Mouse (Mus musculus): ENCODE measurements at regions not wholly inside any gene's neighbourhood (a gene's known extent, or its start where the extent isn't known, plus 50 kb on each side); places are given as distances from the start of the nearest gene placed in this dataset.
"Not testable (repeated sequence)": the region's sequence is repeated elsewhere in the genome, so short reads cannot be mapped to it uniquely, and the experiment has no call there.

DNA sequence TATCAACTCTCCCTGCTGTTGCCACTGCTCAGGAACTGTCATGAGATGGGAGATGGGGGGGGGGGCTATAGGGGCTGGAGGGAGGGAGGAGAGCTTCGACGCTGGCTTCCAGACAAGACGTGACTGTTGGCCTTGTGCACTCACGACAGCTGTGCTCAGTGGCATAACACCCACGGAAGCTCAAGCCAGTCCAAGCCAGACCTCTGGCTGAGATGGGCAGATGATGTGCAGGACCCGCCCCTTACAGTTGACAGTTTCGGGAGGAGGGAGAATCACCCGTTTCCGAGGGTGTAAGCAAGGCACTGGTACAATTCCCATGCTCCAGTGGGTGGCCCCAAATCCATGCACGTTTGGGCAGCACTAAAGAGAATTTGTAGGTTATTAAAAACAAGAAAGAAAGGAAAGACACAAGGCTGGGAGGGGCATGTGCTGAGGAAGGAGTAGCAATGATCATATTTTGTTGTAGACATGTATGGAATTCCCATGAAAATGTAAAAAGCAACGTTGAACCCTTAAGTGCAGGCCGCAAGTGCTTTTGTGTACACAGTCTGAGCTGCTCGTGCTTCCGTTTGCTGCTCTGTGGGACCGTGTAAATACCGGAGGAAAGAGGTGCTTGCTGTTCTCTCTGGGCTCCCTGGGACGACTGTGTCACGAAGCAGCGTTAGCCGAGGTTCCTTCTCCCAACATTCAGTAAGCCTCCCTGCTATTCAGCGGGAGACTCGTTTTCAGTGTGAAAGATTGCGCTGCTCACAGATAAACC, 188.2 kb upstream of the Serp2 start:
- H3K27ac ChIP-seq (ENCODE audit: insufficient read depth, low read length), result no peak overlapping the region
- no peak overlapping the region for H3K4me3 ChIP-seq (ENCODE audit: insufficient read depth, low read length)
- TF ChIP-seq CTCF (IDR thresholded peaks at IDR 0.05; ENCODE audit: extremely low read depth, insufficient read depth, low read length) (no peak), POLR2A (IDR thresholded peaks at IDR 0.05; ENCODE audit: extremely low read depth, insufficient read depth, low read length) (no peak)
- 0 out of 2 replicates have a peak, but pooled peaks cover 3% of the 10 kb centered on the region for H3K4me1 ChIP-seq (ENCODE audit: control insufficient read depth, insufficient read depth, low read length)

DNA sequence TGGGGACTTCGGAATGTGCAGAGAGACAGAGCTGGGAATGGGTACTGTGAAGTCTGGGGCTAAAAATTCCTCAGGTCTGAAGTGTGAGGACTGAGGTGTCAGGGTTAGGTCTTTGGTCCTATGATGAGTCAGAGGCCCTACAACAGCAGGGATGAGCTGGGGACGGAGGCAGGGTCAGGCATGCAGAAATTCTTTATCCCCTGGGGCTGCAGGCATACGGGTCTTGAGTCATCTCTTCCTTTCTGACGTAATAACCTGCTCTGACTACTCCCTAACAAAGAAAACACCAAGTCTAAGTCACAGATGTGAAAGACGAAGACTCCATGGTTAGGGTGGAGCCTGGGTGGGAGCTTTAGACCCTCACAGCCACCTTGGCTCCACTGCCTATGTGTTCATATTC, 185.6 kb upstream of the Serp2 start:
- Histone ChIP-seq H3K27ac (ENCODE audit: insufficient read depth, low read length) (no peak overlapping the region), H3K4me1 (ENCODE audit: control insufficient read depth, insufficient read depth, low read length) (0 out of 2 replicates have a peak, but pooled peaks cover 3% of the 10 kb centered on the region), H3K4me3 (ENCODE audit: insufficient read depth, low read length) (no peak overlapping the region)
- TF ChIP-seq POLR2A (IDR thresholded peaks at IDR 0.05; ENCODE audit: extremely low read depth, insufficient read depth, low read length) (no peak), CTCF (IDR thresholded peaks at IDR 0.05; ENCODE audit: extremely low read depth, insufficient read depth, low read length) (no peak)

DNA sequence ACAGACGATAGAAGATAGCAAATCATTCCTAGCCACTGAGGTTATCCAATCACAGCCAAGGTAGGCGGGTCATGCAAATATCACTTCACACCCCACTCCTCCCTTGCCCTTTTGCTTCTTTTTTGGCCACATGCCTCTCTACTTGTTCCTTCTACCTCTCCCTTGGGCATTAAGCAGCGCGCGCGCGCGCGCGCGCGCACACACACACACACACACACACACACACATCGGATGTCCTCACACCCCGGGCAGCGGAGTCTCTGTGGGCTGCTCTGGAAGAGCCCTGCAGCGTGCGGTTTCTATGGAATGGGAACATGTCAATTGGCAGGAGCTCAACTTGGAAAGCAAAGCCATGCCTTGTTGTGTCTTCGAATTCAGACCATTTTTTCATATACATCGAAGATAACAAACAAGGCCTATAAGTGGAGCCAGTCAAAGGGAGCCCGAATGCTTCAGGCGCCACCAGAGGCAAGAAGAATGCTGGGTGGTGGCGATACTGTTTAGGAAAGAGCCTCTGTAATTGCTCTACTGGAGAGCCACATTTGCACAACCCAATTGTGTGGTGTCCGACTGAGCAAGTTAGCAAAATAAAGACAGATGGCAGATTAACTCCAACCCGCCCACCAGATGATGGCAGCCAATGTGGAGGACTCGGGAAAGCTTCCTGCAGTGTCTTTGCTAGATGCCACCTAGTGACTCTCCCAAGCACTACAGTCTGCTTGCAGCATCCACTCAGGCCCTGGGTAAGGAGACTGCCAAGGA, 183.3 kb upstream of the Serp2 start:
- Histone ChIP-seq H3K4me1 (ENCODE audit: control insufficient read depth, insufficient read depth, low read length) (no peaks in the 10 kb centered on the region; the same call in 1 of the 2 replicates), H3K4me3 (ENCODE audit: insufficient read depth, low read length) (no peak overlapping the region), H3K27ac (ENCODE audit: insufficient read depth, low read length) (no peak overlapping the region)
- no peak for TF ChIP-seq POLR2A (IDR thresholded peaks at IDR 0.05; ENCODE audit: extremely low read depth, insufficient read depth, low read length)
- TF ChIP-seq CTCF (IDR thresholded peaks at IDR 0.05; ENCODE audit: extremely low read depth, insufficient read depth, low read length), result peak; percentile 64

DNA sequence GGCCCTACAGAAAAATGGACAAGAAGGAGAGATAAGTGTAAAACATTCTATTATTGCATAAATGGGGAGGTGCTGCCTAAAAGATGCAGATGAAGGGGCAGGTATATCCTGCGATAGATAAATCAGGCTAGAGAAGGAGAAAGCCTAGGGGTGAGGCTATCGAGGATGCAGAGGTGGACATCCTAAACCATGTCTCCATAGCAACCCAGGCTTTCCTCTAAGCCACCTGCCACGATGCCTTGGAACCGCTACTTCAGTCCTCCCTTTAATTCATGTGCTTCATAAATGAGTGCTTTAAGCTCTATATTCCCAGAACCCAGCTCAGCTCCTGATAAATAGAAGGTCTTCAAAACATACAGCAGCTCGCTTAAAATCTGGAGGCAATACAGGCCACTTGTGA, 179.3 kb upstream of the Serp2 start:
- TF ChIP-seq CTCF (IDR thresholded peaks at IDR 0.05; ENCODE audit: extremely low read depth, insufficient read depth, low read length), result no peak
- TF ChIP-seq POLR2A (IDR thresholded peaks at IDR 0.05; ENCODE audit: extremely low read depth, insufficient read depth, low read length), result no peak
- no peak overlapping the region for H3K4me3 ChIP-seq (ENCODE audit: insufficient read depth, low read length)
- H3K4me1 ChIP-seq (ENCODE audit: control insufficient read depth, insufficient read depth, low read length), result peaks cover 7% of the 10 kb centered on the region
- H3K27ac ChIP-seq (ENCODE audit: insufficient read depth, low read length), result no peak overlapping the region

DNA sequence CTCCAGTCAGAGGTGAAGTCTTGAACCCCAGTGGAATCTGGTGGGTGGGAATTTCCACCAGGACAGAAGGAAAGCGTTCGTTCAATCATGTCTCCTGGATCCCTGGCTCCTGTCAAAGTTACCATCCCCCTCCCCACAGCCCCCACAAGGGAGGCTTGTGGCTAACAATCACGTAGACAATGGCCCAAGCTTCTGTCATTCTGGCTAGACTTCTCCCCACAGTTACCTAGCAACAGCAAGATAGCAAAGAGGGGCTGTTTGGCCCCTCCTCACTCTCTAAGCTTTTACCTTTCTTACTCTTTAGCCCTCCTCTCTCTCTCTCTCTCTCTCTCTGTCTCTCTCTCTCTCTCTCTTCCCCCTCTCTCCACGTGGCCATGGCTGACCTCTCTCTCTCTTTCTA, 178.4 kb upstream of the Serp2 start:
- no peak overlapping the region for H3K27ac ChIP-seq (ENCODE audit: insufficient read depth, low read length)
- no peak for TF ChIP-seq CTCF (IDR thresholded peaks at IDR 0.05; ENCODE audit: extremely low read depth, insufficient read depth, low read length)
- no peak for TF ChIP-seq POLR2A (IDR thresholded peaks at IDR 0.05; ENCODE audit: extremely low read depth, insufficient read depth, low read length)
- peaks cover 8% of the 10 kb centered on the region for H3K4me1 ChIP-seq (ENCODE audit: control insufficient read depth, insufficient read depth, low read length)
- no peak overlapping the region for H3K4me3 ChIP-seq (ENCODE audit: insufficient read depth, low read length)

DNA sequence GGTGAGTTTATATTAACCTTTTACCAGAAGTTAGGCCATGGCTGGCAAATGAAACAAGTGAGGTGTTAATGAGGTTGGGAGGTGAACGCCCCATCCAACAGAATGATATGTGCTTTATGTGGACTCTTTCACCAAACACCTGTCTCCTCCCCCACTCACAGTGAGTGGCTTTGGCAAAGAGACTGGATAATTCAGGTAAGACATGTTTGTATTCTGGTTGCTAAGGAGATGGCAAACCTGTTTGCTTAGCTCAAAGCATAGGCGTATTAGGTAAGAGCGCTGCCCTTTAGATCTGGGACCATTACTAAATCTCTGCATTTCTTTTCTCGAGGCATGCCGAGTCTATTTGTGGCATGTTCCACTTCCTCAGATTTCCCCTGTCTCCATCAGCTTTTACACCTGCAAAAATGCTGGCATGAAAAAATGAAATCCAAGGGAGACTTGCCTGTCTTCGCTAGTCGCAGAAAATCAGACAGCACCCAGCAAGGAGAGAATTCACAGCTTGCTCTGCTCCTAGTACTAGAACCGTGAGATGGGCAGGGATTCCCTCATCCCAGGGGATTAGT, 176.7 kb upstream of the Serp2 start:
- Histone ChIP-seq H3K4me1 (ENCODE audit: control insufficient read depth, insufficient read depth, low read length) (peaks cover 8% of the 10 kb centered on the region), H3K4me3 (ENCODE audit: insufficient read depth, low read length) (no peak overlapping the region), H3K27ac (ENCODE audit: insufficient read depth, low read length) (no peak overlapping the region)
- no peak for TF ChIP-seq POLR2A (IDR thresholded peaks at IDR 0.05; ENCODE audit: extremely low read depth, insufficient read depth, low read length)
- TF ChIP-seq CTCF (IDR thresholded peaks at IDR 0.05; ENCODE audit: extremely low read depth, insufficient read depth, low read length), result no peak

DNA sequence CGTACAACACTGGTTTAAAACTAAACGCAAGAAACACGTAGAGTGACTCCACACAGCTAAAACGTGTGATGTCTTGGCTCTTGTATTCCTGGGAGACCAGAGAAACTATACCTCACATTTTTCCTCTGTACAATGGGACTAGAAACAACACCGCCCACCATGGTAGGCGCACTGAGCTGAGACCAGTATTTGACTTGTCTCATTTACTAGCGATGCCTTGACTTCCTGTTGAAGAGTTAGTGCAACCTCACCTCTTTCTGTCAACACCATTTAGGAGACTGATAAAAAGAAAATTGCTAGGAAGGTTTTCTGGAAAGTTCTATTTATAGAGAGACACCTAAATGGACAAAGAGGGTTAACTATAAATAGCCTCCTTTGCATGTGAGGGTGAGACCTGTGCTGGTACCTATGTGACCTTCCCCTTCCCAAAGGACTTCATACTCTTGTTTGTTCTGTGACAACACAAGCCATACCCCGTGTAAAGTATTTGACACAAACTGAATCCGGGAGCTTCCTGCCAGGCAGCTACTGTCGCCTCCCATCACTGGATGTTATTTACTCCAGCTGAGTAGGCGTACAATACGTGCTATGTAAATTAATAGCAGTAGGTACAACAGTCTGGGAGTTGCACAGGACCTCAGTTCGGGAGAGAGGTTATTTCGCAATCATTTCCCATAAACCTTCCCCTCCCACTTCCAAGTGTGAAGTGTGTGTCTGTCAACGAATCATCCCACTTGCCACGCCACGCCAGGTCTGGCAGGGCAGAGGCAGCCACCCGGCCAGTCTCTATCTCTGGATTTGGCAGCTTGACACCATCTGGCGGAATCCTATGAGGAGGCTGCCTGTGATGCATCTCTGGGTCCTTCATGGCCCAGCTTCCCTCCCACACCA, 174.7 kb upstream of the Serp2 start:
- TF ChIP-seq CTCF (IDR thresholded peaks at IDR 0.05; ENCODE audit: extremely low read depth, insufficient read depth, low read length) (no peak), POLR2A (IDR thresholded peaks at IDR 0.05; ENCODE audit: extremely low read depth, insufficient read depth, low read length) (no peak)
- Histone ChIP-seq H3K4me1 (ENCODE audit: control insufficient read depth, insufficient read depth, low read length) (peaks cover 8% of the 10 kb centered on the region), H3K4me3 (ENCODE audit: insufficient read depth, low read length) (no peak overlapping the region), H3K27ac (ENCODE audit: insufficient read depth, low read length) (no peak overlapping the region)

DNA sequence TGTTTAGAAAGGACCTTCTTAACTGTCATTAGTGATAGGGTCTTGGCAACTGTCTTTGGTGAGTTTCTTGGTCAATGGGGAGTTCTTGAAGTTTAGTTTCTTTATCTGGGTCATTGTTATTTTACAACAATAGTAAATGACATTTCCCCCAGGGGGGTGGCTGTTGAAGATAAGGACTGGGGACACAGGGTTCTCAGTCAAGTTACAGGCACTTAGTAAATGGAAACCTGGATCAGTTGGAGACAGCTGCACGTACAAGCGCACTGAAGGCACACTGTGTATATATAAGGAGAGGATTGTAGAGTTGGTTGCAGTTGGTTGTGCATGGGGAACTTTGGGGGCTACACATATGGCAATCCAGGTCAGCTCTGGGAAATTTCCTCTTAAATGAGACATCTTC, 169.2 kb upstream of the Serp2 start:
- TF ChIP-seq POLR2A (IDR thresholded peaks at IDR 0.05; ENCODE audit: extremely low read depth, insufficient read depth, low read length) (no peak), CTCF (IDR thresholded peaks at IDR 0.05; ENCODE audit: extremely low read depth, insufficient read depth, low read length) (no peak)
- Histone ChIP-seq H3K27ac (ENCODE audit: insufficient read depth, low read length) (no peak overlapping the region), H3K4me1 (ENCODE audit: control insufficient read depth, insufficient read depth, low read length) (peaks cover 2% of the 10 kb centered on the region; the same call in 1 of the 2 replicates), H3K4me3 (ENCODE audit: insufficient read depth, low read length) (no peak overlapping the region)

DNA sequence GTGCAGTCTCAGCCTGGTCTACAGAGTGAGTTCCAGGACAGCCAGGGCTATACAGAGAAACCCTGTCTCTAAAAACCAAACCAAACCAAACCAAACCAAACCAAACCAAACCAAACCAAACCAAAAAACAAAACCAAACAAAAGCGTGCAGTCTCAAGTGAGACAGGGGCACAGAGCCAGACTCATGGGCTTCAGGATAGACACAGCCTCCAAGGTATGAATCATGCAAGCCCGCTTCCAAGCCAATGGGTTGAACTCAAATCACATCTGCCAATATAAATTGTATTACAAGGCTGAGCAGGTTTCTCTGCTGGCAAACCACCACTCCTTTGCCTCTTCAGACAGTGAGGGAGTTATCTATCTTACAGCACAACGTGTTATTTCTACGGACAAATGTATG, 168.5 kb upstream of the Serp2 start:
- peak overlapping the region; percentile 25; the same call in 1 of the 2 replicates for H3K27ac ChIP-seq (ENCODE audit: insufficient read depth, low read length)
- H3K4me3 ChIP-seq (ENCODE audit: insufficient read depth, low read length); H3K4me1 ChIP-seq (ENCODE audit: control insufficient read depth, insufficient read depth, low read length): not testable (repeated sequence)
